Mouse (Mus musculus): ENCODE measurements around the gene Mmp2. TPM values are rescaled to one million over a fixed set of nuclear protein-coding genes. Genes with fewer than 3 reads are reported as not detected.

Gene Mmp2
- polyA plus RNA-seq, 1 experiment from 2014 or later, result 120 TPM

DNA sequence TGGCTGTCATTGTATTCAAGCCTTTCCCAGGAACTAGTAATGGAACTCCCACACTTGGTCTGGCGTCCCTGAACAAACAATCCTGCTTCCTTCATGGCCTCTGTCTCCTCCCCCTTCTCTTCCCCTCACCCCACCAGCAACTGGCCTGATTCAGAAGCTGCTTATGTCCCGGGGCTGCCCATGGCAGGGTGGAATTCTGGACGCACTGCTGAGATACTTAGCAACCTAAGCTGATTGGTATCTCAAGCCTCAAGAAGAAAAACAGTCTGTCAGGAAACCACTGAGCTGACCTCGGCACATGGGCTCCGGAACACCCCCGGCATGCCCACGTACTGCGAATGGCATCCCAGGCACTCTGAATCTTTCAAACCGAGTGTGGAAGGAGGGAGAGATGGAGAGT lies 20.2 kb downstream of the Mmp2 start:
- 54% methylated on average over 9 of the region's 9 CpGs for WGBS
- Histone ChIP-seq H3K27ac (replicated peaks) (peak overlapping the region; percentile 40; the same call in 1 of the 2 replicates), H3K4me3 (no peak overlapping the region), H3K9me3 (no peaks in the 10 kb centered on the region), H3K27me3 (replicated peaks; ENCODE audit: low read depth, poor library complexity, severe bottlenecking) (no peaks in the 10 kb centered on the region), H3K36me3 (replicated peaks) (peaks cover 97% of the 10 kb centered on the region), H3K4me1 (peaks cover 41% of the 10 kb centered on the region)
- peak; percentile 40 for DNase-seq (ENCODE audit: low spot score)

DNA sequence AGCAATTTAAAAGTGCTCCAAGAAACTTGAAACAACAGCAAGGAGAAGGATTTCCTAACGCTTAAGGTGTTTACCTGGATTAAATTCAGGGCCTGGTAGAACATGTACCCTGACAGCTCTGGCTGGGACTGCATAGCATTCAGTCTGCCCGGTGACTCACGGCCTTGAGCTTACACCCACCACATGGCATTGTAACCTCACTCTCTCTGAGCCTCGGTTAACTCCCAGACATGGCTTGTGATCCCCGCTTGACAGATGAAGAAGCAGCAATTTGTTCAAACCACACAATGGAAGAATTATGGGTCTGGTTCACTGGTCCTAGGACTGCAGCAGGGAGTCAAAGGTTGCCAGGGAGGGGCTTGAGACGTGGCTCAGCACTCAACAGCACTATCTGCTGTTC lies 22.2 kb downstream of the Mmp2 start:
- Histone ChIP-seq H3K27me3 (replicated peaks; ENCODE audit: low read depth, poor library complexity, severe bottlenecking) (no peaks in the 10 kb centered on the region; the same call in 1 of the 2 replicates), H3K27ac (replicated peaks) (no peak overlapping the region), H3K36me3 (replicated peaks) (peaks cover 94% of the 10 kb centered on the region), H3K4me3 (no peak overlapping the region), H3K9me3 (no peaks in the 10 kb centered on the region), H3K4me1 (peaks cover 56% of the 10 kb centered on the region)
- no peak for DNase-seq (ENCODE audit: low spot score)
- WGBS, result 62% methylated on average over 6 of the region's 6 CpGs

DNA sequence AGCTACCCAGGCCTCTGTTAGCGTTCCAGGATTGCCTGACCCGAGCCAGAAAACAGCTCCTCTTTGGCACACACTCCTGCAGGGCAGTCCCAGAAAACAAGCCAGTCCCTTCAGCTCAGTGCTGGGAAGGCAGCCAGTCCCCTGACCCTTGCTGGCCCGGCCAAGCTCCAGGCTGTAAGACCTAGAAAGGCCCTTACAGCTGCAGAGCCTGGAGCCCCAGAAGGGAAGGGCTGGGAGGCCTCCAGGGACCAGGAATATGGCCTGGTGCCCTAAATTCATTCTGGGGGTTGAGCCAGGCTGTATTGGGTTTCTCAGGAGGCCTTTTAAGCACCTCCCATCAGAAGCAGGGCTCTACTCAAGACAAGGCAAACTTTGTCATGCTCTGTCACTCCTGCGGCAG lies 23.1 kb downstream of the Mmp2 start:
- Histone ChIP-seq H3K9me3 (no peaks in the 10 kb centered on the region), H3K4me1 (peaks cover 60% of the 10 kb centered on the region), H3K27ac (replicated peaks) (no peak overlapping the region; the same call in 1 of the 2 replicates), H3K36me3 (replicated peaks) (peaks cover 84% of the 10 kb centered on the region), H3K27me3 (replicated peaks; ENCODE audit: low read depth, poor library complexity, severe bottlenecking) (no peaks in the 10 kb centered on the region; the same call in 1 of the 2 replicates), H3K4me3 (no peak overlapping the region)
- peak; percentile 9 for DNase-seq (ENCODE audit: low spot score)
- WGBS, result 71% methylated on average over 4 of the region's 4 CpGs

DNA sequence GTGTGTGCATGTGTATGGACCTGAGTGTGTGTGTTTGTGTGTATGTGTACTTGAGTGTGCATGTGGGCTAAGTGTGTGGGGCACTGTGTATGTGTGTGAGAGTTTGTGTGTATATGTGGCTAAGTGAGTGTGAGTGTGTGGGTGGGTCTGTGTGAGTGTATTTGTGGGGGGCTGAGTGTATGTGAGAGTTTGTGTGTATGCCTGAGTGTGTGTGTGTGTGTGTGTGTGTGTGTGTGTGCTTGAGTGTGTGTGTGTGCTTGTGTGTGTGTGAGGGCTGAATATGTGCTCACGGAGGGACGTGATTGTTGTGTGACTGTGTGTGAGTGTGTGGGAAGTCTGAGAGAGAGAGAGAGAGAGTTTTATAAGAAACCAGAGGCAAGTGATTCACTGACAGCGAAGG lies 24.3 kb downstream of the Mmp2 start:
- Histone ChIP-seq H3K4me1 (peaks cover 63% of the 10 kb centered on the region), H3K9me3 (no peaks in the 10 kb centered on the region), H3K4me3 (no peak overlapping the region), H3K27ac (replicated peaks) (no peak overlapping the region), H3K36me3 (replicated peaks) (peaks cover 73% of the 10 kb centered on the region), H3K27me3 (replicated peaks; ENCODE audit: low read depth, poor library complexity, severe bottlenecking) (peaks cover 9% of the 10 kb centered on the region)
- DNase-seq (ENCODE audit: low spot score), result peak; percentile 5
- WGBS, result 75% methylated on average over 3 of the region's 3 CpGs

DNA sequence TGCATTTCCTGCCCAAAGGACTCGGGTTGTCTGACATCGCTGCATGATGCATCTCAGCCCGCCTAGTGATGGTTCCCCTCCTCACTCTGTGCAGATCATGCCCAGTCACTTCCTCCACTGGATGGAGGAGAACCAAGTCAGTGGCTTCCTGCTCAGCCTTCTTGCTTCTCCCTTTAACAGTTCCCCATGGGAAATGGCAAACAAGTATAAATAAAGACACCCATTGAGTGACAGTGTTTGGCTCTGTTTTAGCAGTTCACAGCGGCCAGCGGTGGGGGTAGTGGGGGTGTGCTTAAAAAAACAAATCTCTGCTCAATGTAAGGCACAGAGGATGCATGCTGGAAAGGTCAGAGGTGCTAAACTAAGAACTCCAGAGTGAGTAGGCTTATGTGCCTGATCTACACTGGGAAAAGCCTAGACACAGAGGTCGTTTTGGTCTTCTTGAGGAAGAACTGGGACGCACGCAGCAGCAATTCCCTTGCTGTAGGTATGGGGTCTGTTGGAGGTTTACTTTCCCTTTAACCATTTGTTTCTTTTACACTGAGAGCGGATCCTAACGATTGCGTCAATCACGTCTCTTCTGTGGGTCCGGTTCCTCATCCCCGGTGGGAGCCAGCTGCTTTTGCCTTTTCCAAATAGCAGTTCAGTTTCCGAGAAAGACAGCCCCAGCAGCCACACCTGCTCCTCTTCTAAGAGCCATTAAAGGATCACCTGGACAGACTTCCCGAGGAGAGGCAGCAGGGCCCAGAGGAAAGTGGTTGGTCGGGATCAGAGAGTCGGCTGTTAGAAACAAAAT lies 26.3 kb downstream of the Mmp2 start:
- no peaks in the 10 kb centered on the region for H3K9me3 ChIP-seq
- H3K27me3 ChIP-seq (replicated peaks; ENCODE audit: low read depth, poor library complexity, severe bottlenecking), result peaks cover 12% of the 10 kb centered on the region
- WGBS, result 71% methylated on average over 18 of the region's 18 CpGs
- H3K36me3 ChIP-seq (replicated peaks), result peaks cover 53% of the 10 kb centered on the region
- peaks cover 46% of the 10 kb centered on the region for H3K4me1 ChIP-seq
- no peak for DNase-seq (ENCODE audit: low spot score)
- H3K27ac ChIP-seq (replicated peaks), result no peak overlapping the region
- H3K4me3 ChIP-seq, result no peak overlapping the region

DNA sequence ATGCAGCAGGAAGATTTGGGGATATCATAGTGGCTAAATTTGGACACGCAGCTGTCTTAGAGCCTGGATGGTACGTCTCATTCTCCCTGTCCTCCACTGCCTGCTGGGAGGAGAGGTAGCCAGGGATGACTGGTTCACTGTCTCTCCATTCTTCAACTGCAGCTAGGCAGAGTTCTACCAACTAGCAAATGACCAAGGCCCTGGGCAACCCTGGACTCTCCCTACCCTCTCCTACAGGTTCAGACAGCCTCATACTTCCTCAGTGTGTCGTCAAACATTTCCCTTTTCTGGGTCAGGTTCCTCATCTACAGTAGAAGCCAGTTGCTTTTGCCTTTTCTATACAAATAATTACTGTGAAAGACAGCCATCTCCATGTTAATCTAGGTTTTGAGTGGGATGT lies 27.6 kb downstream of the Mmp2 start:
- DNase-seq (ENCODE audit: low spot score), result no peak
- peak overlapping the region; percentile 76 for H3K4me3 ChIP-seq
- H3K36me3 ChIP-seq (replicated peaks), result peaks cover 40% of the 10 kb centered on the region
- peaks cover 12% of the 10 kb centered on the region for H3K27me3 ChIP-seq (replicated peaks; ENCODE audit: low read depth, poor library complexity, severe bottlenecking)
- H3K9me3 ChIP-seq, result no peaks in the 10 kb centered on the region
- whole genome bisulfite sequencing, result 86% methylated on average over 3 of the region's 3 CpGs
- peaks cover 39% of the 10 kb centered on the region for H3K4me1 ChIP-seq
- no peak overlapping the region for H3K27ac ChIP-seq (replicated peaks)

DNA sequence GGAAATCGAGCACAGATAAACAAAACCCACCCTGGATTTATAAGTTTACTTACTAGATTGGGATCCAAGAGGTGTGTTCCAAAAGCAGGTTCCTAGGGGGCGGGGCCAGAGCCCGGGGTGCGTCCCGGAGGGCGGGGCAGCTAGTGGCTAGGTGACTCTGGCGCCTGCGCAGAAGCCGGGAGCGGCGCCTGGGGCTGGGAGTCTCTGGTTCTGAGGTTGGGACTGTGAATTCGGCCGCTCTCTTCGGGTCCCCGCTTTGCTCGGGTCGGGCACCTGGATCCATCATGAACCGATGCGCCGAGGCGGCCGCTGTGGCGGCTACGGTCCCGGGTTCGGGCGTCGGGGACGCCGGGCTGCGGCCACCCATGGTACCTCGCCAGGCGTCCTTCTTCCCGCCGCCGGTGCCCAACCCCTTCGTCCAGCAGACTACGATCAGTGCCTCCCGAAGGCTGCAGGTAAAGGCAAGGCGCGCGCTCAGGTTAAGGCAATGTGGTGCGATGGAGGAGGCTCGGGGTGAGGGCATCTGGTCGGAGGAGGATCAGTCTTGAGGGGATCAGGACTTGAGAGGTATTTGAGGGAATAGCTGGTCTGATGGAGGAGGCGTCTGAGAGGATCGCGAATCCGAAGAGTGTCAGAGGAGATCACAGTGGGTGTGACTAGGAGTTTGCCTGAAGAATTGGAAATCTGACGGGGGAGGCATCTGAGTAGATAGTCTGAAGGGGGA lies 28.2 kb downstream of the Mmp2 start, which contains the start of gene Lpcat2:
Lpcat2 (plus strand) TSS at position 169 of the 724 bp plus-strand sequence.
- peak within 1 kb of the TSS; percentile 86 for H3K27ac ChIP-seq (replicated peaks)
- no peaks in the 10 kb centered on the region for H3K9me3 ChIP-seq
- peaks cover 33% of the 10 kb centered on the region for H3K36me3 ChIP-seq (replicated peaks)
- peak within 1 kb of the TSS; percentile 76 for H3K4me3 ChIP-seq
- H3K27me3 ChIP-seq (replicated peaks; ENCODE audit: low read depth, poor library complexity, severe bottlenecking), result peaks cover 12% of the 10 kb centered on the region
- peak; percentile 86 for DNase-seq (ENCODE audit: low spot score)
- H3K4me1 ChIP-seq, result peaks cover 32% of the 10 kb centered on the region
- WGBS, result under 1% methylated on average over 50 of the region's 50 CpGs

DNA sequence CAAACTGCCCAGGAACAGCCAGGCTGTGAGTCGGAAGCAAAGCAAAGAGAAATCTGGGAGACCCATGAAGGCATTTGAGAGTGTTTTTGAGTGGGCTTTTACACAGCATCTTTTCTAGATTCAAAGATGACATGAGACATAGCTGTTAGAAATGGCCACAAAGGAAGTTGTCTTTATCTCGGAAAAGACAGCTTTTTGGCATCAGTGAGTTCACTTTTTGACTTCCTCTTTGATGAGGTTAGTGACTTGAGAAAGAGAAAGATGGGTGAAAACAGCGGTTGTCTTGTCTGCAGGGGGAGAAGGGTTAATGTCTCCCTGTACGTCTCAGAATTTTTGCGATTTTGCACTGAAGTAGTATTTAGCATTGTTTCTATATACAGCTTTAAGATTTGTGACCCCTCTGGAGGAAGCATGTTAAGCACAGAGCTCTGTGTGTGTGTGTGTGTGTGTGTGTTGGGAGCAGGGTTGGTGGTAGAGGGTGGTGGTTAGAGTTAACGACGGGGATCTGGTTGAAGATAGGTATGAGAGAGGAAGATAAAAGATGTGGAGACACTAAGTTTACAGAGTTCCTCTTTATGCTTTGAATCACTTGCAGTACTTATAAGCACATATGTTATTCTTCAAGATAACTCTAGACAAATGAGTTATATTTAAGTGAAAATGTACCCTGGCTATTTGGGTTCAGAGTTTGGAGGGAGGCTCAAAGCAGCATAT lies 29.3 kb downstream of the Mmp2 start:
- Histone ChIP-seq H3K4me1 (peaks cover 29% of the 10 kb centered on the region), H3K9me3 (no peaks in the 10 kb centered on the region), H3K4me3 (peak overlapping the region; percentile 76; the same call in 1 of the 2 replicates), H3K27ac (replicated peaks) (no peak overlapping the region), H3K36me3 (replicated peaks) (peaks cover 22% of the 10 kb centered on the region), H3K27me3 (replicated peaks; ENCODE audit: low read depth, poor library complexity, severe bottlenecking) (peaks cover 12% of the 10 kb centered on the region)
- DNase-seq (ENCODE audit: low spot score), result no peak
- WGBS, result 93% methylated on average over 7 of the region's 7 CpGs

DNA sequence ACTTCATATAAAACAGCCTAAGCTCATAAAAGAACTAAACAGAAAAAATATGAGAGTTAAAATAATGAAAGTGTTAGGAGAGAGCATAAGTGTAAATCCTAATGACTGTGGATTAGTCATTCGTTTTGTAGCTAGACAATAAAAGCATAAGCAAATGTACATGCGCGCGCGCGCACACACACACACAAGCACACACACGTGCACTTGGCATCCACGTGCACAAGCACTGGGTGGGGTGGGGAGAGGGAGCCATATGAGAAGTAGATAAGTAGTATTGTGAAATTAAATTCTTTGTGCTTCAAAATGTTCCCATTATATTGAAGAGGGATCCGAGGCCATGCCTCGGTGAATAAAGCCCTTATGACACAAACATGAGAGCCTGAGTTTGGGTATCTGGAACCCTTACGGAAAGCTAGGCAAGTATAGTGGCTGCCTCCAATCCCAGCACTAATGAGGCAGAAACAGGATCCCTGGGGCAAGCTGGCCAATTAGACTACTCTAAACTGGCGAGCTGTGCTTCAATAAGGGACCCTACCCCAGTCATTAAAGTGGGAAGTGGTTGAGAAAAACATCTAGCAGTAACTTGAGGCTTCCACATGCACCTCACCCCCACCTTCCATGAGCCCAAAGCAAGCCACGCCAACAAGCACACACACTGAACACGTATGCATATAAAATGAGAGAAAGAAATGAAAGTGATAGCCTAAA lies 31.5 kb downstream of the Mmp2 start:
- 87% methylated on average over 14 of the region's 14 CpGs for WGBS
- peaks cover 4% of the 10 kb centered on the region for H3K36me3 ChIP-seq (replicated peaks)

DNA sequence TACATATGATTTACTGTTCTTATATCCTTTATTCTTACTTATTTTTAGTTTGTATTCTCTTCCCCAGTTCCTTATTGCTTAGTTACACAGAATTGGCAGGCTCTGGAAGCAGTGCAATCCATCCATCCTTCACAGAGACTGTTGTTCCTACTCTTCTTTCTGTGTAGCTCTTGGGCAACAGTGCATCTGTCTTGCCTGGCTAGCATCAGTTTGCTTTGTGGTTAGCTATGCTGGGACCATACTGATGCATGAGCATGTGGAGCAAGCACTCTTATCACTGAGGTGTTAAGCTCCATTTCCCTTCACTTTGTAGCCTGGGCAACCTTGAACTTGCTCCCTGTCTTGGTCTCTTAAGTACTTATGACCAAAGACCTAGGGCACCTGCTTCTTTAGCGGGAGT lies 34.9 kb downstream of the Mmp2 start:
- Histone ChIP-seq H3K9me3 (no peaks in the 10 kb centered on the region), H3K4me3 (no peak overlapping the region), H3K4me1 (no peaks in the 10 kb centered on the region), H3K27ac (replicated peaks) (no peak overlapping the region), H3K36me3 (replicated peaks) (no peaks in the 10 kb centered on the region), H3K27me3 (replicated peaks; ENCODE audit: low read depth, poor library complexity, severe bottlenecking) (no peaks in the 10 kb centered on the region)
- 90% methylated on average over 1 of the region's 1 CpGs for WGBS
- DNase-seq (ENCODE audit: low spot score), result no peak

More for the DNA sequence above, 31.5 kb downstream of the Mmp2 start:
- no peak overlapping the region for H3K27ac ChIP-seq (replicated peaks)
- H3K4me3 ChIP-seq, result no peak overlapping the region
- DNase-seq (ENCODE audit: low spot score), result no peak
- no peaks in the 10 kb centered on the region for H3K9me3 ChIP-seq
- H3K27me3 ChIP-seq (replicated peaks; ENCODE audit: low read depth, poor library complexity, severe bottlenecking), result peaks cover 12% of the 10 kb centered on the region
- peaks cover 15% of the 10 kb centered on the region for H3K4me1 ChIP-seq

DNA sequence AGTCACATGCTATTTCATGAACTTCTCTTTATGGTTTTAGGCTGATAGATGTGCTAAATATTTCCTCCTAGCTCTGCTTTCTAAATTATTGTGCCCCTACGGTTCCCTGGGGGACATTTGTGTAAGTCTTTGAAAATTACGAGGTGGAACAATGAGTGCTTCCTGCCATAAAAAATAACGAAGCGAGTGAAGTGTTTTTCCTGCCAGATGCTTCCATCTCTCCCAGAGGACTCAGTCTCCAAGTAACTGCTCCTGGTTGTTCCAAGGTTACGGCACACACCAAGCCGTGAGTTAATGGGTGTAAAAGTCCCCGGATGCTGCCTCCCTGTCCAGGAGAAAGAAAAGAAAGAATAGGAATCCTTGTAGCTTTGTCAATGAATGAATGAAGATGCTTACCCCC lies 43.2 kb downstream of the Mmp2 start:
- DNase-seq (ENCODE audit: low spot score), result no peak
- no peak overlapping the region for H3K27ac ChIP-seq (replicated peaks)

More for the DNA sequence above, 43.2 kb downstream of the Mmp2 start:
- Histone ChIP-seq H3K4me1 (peaks cover 9% of the 10 kb centered on the region), H3K27me3 (replicated peaks; ENCODE audit: low read depth, poor library complexity, severe bottlenecking) (no peaks in the 10 kb centered on the region), H3K4me3 (no peak overlapping the region), H3K36me3 (replicated peaks) (no peaks in the 10 kb centered on the region), H3K9me3 (no peaks in the 10 kb centered on the region)
- 65% methylated on average over 7 of the region's 7 CpGs for WGBS

Measured in embryonic facial prominence, embryonic 10.5 days (tissue).